Mouse (Mus musculus) megakaryocyte, adult 5-6 weeks (primary cell): ENCODE data around the gene Sema3b. TPM values are rescaled to one million over a fixed set of nuclear protein-coding genes. Genes with fewer than 3 reads are reported as not detected.
"Not testable (repeated sequence)": the region's sequence is repeated elsewhere in the genome, so short reads cannot be mapped to it uniquely, and the experiment has no call there.

ENCODE experiments used
- ATAC-seq: 2 replicates; pipeline ENCODE4 v1.8.0; 2016; ENCODE audit warnings: mild to moderate bottlenecking, inconsistent platforms; ENCODE audit not compliant: poor library complexity, severe bottlenecking
- total RNA-seq, 2 experiments: library from RNA; stranded (forward) in 1 of 2; stranded (reverse) in 1 of 2; fragments of 153-499, 151-499 nt in 1 of 2; fragments of 221-1000, 200-1000 nt in 1 of 2; gene quantifications; 2 replicates each; pipeline versions ENCODE4 v1.2.3 to v1.2.4; 2015 to 2017

Gene Sema3b
- total RNA-seq, 2 experiments from 2014 or later = not detected

DNA sequence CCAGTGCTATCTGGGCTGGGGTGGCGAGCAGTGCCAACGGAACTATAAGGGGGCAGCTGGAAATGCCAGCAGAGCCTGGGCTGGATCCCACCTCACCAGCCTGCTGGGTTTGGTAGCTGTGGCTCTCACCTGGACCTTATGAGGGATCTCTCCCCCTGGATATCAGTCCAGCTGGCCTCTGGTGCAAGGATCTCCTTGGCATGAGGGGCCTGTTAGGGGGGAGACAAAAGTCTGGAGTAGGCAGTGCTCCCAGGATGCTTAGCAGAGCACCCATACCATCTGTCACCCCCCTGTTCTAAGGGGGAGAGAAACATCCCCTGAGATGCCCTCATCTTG is 36.7 kb downstream of the Sema3b start:
- ATAC-seq = no peak

DNA sequence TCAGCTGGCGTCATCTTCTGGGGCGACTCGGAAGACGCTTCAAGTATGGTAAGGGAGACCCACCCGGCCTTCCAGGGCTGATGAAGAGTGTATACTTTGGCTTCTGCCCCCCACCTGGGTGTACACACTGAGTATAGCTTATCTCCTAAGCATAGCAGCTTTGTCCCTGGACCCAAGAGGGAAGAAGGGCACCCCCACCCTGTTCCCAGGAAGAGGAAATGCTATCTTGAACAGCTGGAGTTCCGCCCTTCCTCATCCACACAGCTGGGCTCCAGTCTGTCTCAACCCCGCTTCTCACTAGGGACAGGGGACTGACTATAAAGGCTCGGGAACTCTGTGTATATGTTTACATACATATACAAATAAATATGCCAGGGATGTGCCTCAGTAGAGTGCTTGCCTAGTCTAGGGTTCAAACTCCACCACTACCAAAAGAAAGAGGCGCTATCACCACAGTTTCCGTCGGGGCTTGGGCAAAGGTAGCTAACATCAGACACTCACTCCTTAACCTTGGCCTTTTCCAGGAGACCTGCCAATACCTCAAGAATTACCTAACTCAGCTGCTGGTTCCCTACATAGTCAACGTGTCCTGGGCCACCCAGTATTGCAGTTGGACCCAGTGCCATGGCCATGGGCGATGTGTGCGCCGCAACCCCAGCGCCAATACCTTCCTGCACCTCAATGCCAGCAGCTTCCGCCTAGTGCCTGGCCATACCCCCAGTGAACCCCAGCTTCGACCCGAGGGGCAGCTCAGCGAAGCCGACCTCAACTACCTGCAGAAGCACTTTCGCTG is 37.3 kb downstream of the Sema3b start:
- ATAC-seq = no peak

DNA sequence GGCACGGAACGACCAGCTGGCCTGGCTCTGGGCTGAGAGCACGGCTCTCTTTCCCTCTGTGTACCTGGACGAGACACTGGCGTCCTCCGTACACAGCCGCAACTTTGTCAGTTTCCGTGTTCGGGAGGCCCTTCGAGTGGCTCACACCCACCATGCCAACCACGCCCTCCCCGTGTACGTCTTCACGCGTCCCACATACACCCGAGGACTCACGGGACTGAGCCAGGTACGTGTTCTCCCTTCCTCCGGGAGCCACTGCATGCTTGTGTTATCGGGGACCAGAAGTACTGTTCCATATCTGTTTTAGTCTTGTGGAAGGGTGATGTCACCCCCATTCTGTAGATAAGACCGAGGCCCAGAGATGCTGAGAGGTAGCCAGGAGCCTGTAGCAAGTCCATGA is 38.2 kb downstream of the Sema3b start:
- no peak for ATAC-seq

DNA sequence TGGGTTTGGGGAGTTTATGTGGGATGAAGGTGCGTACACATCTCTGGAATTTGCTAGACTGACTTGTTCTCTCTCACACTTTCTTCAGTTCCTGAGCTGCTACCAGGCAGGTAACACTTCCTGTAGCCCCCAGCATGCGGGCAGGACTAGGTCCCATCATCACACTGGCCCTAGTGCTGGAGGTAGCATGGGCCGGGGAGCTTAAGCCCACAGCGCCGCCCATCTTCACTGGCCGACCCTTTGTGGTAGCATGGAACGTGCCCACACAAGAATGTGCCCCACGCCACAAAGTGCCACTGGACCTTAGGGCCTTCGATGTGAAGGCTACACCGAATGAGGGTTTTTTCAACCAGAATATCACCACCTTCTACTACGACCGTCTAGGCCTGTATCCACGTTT is 39.0 kb downstream of the Sema3b start:
- no peak for ATAC-seq

DNA sequence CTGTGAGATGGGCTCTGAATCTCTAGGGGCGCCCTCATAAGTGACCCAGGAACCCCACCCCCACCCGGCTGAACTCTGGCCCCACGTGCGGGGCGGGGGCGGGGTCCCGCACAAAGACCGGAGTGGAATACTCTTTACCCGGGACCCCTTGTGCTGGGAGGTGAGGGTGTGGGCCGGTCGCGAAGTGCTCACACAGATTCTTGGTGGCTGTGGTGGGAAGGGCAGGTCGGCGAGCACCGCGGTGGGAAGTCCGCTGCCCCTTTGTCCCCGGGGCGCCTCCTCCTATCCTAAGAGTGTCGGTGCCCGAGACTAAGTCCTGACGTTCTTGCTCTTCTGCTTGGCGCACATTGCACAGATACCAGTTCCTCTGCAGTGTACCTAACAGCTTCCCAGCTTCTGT is 39.8 kb downstream of the Sema3b start:
- ATAC-seq = peak; percentile 20

DNA sequence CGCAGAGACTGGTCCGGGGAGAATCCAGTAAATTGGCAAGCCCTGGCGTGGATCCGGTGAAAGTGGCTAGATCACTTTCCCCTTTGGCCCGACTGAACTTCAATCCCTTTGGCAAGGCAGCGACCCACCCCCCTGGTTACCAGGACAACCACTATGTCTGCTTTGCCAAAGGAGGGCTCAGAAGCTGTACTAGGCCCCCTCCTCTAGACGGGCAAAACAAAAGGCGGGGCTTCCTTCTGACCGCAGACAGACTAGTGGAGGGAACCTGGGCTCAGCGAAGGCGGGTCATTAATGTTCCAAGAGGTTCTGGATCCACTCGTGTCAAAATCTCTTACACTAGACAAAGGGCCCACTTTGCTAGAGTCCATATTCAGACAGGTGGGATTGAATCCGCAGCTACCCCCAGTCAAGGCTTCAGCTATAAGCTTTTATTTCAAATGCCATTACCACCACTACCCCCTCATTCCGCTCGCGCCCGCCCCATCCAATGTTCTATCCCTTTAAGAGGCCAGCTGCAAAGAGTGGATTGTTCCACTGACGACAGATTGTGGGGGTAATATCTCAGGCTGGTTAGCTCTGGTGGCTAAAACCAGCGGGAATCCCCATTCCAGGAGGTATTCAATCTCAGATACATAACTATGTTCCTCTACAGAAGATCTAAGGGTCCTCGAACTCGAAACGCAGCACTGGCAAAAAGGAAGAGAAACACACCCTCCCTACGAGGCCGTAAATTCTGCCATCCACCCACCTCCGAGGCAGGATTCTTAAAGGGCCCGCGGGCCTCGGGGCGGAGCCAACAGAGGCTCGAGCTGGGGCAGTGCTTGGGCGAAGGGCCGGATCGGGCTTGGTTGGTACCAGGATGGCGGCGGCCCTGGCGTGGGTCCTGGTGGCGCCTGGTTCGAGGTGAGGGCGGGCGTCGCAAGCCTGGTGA is 40.4 kb downstream of the Sema3b start:
- ATAC-seq = peak; percentile 81

DNA sequence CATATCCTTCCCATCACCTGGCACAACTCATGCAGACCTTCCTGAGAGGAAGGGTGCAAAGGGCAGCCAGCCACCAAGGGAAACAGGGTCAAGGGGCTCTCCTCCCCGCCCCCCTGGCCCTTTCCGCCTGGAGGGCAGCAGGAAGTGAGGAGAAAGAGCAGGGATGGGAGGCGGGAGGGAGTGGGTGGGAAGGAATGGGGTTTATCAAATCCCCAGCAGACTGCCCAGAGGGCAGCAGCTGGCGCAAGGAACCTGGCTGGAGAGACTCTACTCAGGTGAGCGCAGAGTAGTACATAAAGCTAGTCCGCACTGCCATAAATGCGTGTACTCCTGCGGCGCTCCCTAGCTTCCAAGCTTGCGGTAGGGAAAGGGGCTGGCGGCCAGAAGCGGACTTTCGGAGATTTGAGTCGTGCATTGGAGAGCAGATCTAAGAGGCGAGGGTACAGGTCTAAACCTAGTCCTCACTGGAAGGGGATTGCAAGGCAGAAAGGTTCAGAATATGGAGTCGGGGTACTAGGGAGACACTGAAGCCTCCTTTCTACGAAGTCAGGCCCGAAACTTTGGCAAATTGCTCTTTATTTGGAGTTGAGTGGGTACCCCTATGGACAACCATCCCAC is 41.2 kb downstream of the Sema3b start, which contains the start of gene Hyal2:
TSS of gene Hyal2 (plus strand) at position 244 of the 618 bp plus-strand sequence.
- no peak for ATAC-seq

DNA sequence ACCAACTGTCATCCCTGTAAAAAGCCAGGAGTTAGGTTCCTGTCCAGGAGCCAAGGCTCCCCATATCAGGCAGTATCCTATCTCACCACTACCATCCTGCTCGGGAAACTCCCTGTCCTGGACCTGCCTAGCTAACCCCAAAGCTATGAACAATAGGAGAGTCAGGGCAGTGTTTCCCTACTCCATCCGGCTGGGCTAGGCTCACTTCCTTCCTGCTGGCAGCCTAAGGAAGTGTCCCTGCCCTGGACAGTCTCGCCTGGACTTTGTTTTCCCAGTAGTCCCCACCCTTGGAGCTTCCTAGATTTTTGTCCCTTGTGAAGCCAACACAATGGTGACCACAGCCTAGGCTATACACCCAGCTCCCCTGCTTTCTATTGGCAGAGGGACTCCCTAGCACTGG is 42.2 kb downstream of the Sema3b start:
- ATAC-seq = no peak

DNA sequence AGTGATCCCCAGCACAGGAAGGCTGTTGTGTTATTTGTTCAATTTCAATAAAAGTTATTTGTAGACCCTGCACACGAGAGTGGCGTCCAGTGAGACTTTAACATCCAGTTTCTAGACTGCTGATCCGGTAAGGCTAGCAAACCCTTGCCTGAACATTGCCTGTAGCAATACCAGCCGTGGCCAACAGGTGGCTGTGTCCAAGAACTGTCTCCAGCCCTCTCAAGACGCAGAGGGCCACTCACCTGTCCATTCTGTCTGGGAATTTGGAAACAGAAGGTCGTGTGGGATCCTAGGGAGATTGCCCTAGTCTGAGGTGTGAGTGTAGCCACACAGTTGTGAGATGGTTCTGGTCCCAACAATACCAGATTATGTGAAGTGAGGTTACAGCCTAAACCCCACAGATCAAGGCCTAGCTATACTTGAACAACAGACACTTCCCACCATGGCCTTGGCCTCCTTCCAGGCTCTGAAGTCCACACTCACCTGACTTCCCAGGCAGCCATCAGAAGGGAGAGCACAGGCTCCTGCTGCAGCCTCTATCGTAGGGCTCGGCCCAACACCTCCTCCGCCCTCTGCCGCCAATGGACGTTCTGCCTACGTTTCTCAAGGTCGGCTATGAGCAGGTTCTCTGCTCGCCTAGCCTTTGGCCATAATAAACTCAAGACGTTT is 42.9 kb downstream of the Sema3b start:
- peak; percentile 28; the same call in 1 of the 2 replicates for ATAC-seq

DNA sequence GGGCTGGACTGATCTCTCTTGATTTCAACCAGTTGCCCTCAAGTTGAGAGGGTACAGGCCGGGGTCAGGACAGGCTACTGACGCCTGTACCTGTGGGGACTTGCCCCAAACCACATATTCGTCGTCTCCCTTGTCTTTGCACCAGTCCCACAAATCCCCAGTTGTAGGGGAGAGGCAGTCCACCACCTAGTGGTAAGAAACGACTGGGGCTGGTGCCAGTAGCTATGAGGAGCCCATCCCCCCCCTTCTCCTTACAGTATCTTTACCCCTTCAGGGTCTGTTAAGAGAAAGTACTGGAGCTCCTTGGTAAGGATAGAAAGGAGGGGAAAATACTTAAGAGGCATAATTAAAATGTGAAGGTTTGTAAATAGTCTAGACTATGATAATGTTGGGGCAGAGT is 43.5 kb downstream of the Sema3b start:
- ATAC-seq = not testable (repeated sequence)

DNA sequence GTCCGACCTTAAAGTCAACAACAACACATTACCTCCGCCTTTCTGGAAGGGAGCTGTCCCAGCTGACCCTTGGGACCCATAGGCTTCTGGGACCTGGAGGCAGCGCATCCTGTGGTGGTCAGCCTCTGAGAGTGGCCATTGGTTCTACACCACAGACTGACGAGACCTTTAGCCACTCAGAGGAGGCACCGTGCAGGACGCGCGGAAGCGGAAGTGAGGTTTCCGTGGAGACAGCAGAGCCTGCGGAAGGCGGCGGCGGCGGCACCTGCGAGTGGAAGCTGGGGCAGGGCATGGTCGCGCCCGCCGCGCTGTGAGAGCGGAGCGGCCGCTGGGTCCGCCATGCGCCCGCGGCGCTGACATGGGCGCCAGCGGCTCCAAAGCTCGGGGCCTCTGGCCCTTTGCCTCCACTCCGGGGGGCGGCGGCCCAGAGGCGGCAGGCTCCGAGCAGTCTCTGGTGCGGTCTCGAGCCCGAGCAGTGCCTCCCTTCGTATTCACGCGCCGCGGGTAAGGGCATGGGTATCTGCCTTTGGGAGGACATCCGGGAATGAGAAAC is 45.9 kb downstream of the Sema3b start, which contains the start of gene Tusc2:
TSS of gene Tusc2 (plus strand) at position 227 of the 553 bp plus-strand sequence.
- peak; percentile 98 for ATAC-seq

DNA sequence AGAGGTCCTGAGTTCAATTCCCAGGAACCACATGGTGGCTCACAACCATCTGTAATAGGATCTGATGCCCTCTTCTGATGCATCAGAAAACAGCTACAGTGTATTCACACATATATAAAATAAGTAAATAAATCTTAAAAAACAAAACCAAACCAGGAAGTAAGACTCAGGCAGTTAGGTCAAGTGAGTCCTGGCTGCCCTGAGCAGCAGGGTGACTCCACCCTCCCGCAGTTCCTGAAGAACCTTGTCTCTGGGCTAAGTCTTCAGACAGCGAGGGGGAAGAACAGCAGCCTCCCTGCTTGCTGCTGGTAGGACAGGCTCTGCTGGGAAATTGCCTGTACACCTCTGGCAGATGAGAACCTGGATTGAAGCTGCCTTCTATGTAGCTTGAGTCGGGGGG is 52.7 kb downstream of the Sema3b start:
- peak; percentile 17; the same call in 1 of the 2 replicates for ATAC-seq

DNA sequence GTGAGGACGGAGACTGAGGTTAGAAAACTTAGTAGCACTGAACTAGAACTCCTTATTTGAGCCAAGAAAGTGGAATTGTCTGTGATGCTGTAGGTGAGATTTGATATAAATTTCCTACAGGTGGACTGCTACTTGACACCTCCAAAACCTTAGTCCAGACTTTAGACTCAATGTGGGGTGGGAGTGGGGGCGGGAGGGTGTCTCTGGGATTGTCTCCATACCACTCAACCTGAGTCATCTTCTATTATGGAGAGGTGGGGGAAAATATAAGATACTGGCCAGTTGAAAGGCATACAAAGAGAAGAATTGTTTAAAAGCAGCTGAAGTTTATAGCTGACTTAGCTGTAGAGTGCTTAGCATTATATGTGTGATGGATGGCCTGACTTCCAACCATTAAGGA is 53.3 kb downstream of the Sema3b start:
- ATAC-seq = no peak

DNA sequence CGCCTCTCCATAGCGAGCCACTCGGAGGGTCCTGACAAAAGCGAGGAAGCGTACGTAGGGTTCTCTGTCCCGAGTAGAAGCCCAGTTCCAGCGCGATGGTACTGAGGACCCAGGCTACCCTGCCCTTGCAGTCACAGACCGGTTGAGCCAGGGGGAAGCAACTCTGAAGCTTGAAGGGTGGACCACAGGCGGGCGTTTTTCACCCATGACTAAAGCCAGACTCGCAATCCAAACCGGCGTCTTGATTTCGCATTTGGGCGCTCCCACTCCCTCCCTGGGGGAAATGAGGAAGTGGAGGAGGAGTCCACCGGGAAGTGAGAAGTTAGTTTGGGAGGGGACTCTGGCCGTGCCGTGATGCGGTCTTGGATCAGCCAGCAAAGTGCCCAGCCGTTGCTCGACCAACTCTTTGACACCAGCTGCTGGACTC is 54.0 kb downstream of the Sema3b start:
- peak; percentile 31 for ATAC-seq

DNA sequence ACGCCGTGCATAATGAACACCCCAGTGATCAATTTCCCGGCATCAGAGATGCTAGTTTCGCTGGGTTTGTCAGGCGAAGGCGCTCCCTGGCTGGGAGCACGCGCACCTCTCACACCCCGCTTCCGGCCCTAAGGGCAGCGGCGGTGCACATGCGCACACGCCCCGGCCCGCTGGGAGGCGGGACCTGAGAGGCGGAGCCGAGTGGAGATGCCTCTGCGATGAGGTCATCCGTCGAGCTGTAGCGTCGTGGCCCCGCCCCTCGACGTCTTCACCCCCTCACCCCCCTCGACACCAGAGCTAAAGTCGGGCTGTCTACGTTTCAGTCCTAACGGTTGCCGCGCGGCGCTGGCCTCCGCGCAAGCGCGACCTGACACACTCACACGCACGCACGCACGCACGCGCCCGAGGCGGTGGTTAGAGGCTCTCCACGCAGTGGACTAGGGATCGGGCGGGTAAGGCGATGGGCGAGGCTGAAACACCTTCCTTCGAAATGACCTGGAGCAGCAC is 54.7 kb downstream of the Sema3b start:
- peak; percentile 78 for ATAC-seq

DNA sequence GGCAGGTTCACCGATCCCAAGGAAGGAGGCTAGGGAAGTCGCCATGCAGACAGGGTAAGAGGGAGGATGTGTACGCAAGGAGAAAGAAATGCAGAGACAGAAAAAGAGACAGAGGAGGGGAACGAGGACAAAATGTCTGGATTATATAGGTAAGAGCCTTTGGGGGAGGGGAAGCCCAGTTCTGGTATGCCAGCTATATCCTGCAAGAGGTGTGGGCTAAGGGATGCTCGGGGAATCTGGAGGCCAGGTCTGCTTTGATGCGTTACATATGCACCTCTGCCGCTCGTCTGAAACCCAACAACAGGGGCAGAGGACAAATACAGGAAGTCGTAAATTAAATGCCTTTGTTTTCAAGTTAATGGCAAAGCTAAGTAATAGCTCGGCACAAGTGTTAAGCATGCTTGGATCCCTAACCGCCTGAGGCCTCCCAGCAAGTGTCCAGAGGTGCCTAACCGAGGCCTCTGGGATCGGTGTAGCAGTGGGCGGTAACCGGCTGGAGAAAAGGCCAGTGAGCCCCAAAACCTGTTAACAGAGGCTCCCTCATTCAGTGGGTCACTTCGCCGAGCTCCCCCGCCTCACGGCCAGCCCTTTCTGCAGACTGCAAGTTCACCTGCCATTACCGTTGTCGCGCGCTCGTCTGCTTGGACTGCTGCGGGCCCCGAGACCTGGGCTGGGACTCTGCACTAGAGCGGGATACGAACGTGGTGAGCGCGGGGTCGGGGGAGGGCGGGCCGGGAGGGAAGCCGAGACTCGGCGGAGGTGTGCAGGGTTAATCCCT is 55.3 kb downstream of the Sema3b start:
- ATAC-seq = no peak

DNA sequence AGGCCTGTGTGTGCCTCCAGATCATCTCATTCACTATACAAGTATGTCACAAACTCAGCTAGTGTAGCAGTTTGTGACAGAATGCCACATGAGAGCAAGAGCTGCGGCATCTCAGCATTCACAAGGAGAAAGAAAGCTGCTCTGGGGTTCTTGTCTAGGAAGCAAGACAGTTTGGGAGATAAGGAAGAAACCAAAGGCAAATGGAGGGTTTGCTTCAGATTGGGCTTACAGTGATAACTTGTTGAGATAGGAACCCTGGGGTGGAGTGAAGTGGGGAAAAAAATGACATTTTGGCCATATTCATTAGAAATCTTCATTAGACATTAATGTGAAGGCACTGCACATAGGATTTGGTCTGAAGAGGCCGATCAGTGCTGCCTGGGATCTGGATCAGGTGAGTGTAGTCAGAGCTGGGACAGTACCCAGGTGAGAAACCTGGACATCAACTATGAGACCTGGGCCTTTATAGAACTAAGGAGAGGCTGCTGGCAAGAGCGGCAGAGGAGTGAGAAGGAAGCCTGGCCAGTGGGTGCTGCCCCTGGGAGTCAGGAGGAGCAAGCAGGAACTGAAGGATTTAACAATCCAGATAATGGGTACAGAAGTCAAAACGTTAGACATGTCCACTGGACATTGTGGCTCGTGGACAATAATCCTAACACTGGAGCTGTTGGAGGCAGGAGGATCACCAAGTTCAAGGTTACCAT is 56.2 kb downstream of the Sema3b start:
- ATAC-seq = no peak

DNA sequence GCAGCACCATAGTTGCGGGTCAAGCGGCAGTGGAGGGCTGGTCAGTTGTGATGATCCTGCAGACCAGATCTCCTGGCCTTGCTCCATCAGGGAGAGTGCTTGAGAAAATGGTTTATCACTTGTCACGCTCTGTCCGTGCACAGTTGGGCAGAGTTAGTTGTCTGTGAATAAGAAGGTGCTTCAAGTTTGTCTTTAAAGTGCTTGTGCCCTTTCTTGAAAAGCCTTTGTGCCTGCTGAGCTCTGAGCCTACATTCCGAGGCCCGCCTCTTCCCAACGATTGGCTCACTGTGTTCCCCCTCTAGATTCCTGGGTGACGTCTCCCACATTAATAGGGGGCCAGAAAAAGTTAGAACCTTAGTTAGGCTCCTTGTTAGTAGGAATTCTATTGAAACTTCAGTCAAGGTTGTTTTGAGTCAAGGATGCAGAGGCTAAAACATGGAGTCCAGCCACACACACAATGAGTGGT is 57.1 kb downstream of the Sema3b start:
- no peak for ATAC-seq
